Mouse (Mus musculus): ENCODE results near the gene Snd1. TPM values are rescaled to one million over a fixed set of nuclear protein-coding genes. Genes with fewer than 3 reads are reported as not detected.

The Snd1 gene
- polyA plus RNA-seq, 1 experiment from 2014 or later, result 111 TPM

GRCm38 (mm10) chr6:28979586-28979985 is 504.6 kb downstream of the Snd1 start:
- H3K4me1 ChIP-seq (ENCODE audit: control insufficient read depth, insufficient read depth, low read length), result no peaks in the 10 kb centered on the region
- H3K36me3 ChIP-seq (ENCODE audit: control insufficient read depth, insufficient read depth, low read length), result no peaks in the 10 kb centered on the region
- H3K9me3 ChIP-seq (ENCODE audit: control insufficient read depth, low read length), result no peaks in the 10 kb centered on the region
- ATAC-seq (ENCODE audit: insufficient read depth, low FRiP score, low TSS enrichment) (no peak), DNase-seq (ENCODE audit: low spot score) (no peak)
- no peak overlapping the region for H3K27ac ChIP-seq (ENCODE audit: low read depth, low read length)
- H3K4me3 ChIP-seq (ENCODE audit: low read depth, low read length), result no peak overlapping the region
- 66% methylated on average over 8 of the region's 8 CpGs for WGBS
- peaks cover 25% of the 10 kb centered on the region for H3K27me3 ChIP-seq (ENCODE audit: control insufficient read depth, insufficient read depth, low read length)
- no peak overlapping the region for H3K4me2 ChIP-seq (ENCODE audit: low read depth)
- H3K9ac ChIP-seq (ENCODE audit: low read length), result no peak overlapping the region

GRCm38 (mm10) chr6:28980219-28980618 is 505.3 kb downstream of the Snd1 start:
- DNase-seq (ENCODE audit: low spot score), result peak; percentile 51
- Histone ChIP-seq H3K4me1 (ENCODE audit: control insufficient read depth, insufficient read depth, low read length) (no peaks in the 10 kb centered on the region), H3K27me3 (ENCODE audit: control insufficient read depth, insufficient read depth, low read length) (peaks cover 25% of the 10 kb centered on the region), H3K9ac (ENCODE audit: low read length) (no peak overlapping the region; the same call in 1 of the 2 replicates), H3K9me3 (ENCODE audit: control insufficient read depth, low read length) (no peaks in the 10 kb centered on the region), H3K4me3 (ENCODE audit: low read depth, low read length) (peak overlapping the region; percentile 51), H3K27ac (ENCODE audit: low read depth, low read length) (no peak overlapping the region), H3K36me3 (ENCODE audit: control insufficient read depth, insufficient read depth, low read length) (no peaks in the 10 kb centered on the region), H3K4me2 (ENCODE audit: low read depth) (peak overlapping the region; percentile 91)
- WGBS, result 2% methylated on average over 12 of the region's 14 CpGs
- peak; percentile 40 for ATAC-seq (ENCODE audit: insufficient read depth, low FRiP score, low TSS enrichment)

GRCm38 (mm10) chr6:28980750-28981584 is 506.0 kb downstream of the Snd1 start:
- Histone ChIP-seq H3K4me3 (ENCODE audit: low read depth, low read length) (peak overlapping the region; percentile 51), H3K9me3 (ENCODE audit: control insufficient read depth, low read length) (no peaks in the 10 kb centered on the region), H3K36me3 (ENCODE audit: control insufficient read depth, insufficient read depth, low read length) (no peaks in the 10 kb centered on the region), H3K9ac (ENCODE audit: low read length) (peak overlapping the region; percentile 58), H3K27me3 (ENCODE audit: control insufficient read depth, insufficient read depth, low read length) (peaks cover 25% of the 10 kb centered on the region), H3K27ac (ENCODE audit: low read depth, low read length) (no peak overlapping the region), H3K4me2 (ENCODE audit: low read depth) (peak overlapping the region; percentile 91), H3K4me1 (ENCODE audit: control insufficient read depth, insufficient read depth, low read length) (no peaks in the 10 kb centered on the region)
- peak; percentile 80 for ATAC-seq (ENCODE audit: insufficient read depth, low FRiP score, low TSS enrichment)
- WGBS, result under 1% methylated on average over 56 of the region's 56 CpGs
- DNase-seq (ENCODE audit: low spot score), result peak; percentile 70

DNA sequence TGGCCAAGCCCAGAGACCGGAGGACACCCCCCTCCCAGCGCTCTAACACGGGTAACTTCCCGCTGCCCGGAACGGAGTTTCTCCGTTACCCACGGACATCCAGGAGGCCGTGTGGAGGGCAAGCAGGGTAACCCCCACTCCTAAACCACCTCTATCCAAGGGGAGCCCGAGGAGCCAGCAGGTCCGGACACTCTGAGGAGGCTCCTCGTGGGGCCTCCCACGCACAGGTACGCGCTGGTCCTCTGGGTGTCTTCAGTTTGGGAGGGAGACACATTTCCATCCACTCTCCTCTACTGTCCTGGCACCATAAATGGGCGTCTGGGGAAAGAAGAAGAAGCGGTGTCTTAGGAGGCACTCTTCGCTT is 506.6 kb downstream of the Snd1 start:
- H3K4me3 ChIP-seq (ENCODE audit: low read depth, low read length), result peak overlapping the region; percentile 51
- H3K27me3 ChIP-seq (ENCODE audit: control insufficient read depth, insufficient read depth, low read length), result peaks cover 25% of the 10 kb centered on the region
- no peak for DNase-seq (ENCODE audit: low spot score)
- peak overlapping the region; percentile 91 for H3K4me2 ChIP-seq (ENCODE audit: low read depth)
- H3K4me1 ChIP-seq (ENCODE audit: control insufficient read depth, insufficient read depth, low read length), result no peaks in the 10 kb centered on the region
- no peak; the same call in 1 of the 2 replicates for ATAC-seq (ENCODE audit: insufficient read depth, low FRiP score, low TSS enrichment)
- no peaks in the 10 kb centered on the region for H3K36me3 ChIP-seq (ENCODE audit: control insufficient read depth, insufficient read depth, low read length)
- H3K9ac ChIP-seq (ENCODE audit: low read length), result peak overlapping the region; percentile 58; the same call in 1 of the 2 replicates
- WGBS, result 4% methylated on average over 18 of the region's 18 CpGs
- H3K27ac ChIP-seq (ENCODE audit: low read depth, low read length), result no peak overlapping the region
- no peaks in the 10 kb centered on the region for H3K9me3 ChIP-seq (ENCODE audit: control insufficient read depth, low read length)

DNA sequence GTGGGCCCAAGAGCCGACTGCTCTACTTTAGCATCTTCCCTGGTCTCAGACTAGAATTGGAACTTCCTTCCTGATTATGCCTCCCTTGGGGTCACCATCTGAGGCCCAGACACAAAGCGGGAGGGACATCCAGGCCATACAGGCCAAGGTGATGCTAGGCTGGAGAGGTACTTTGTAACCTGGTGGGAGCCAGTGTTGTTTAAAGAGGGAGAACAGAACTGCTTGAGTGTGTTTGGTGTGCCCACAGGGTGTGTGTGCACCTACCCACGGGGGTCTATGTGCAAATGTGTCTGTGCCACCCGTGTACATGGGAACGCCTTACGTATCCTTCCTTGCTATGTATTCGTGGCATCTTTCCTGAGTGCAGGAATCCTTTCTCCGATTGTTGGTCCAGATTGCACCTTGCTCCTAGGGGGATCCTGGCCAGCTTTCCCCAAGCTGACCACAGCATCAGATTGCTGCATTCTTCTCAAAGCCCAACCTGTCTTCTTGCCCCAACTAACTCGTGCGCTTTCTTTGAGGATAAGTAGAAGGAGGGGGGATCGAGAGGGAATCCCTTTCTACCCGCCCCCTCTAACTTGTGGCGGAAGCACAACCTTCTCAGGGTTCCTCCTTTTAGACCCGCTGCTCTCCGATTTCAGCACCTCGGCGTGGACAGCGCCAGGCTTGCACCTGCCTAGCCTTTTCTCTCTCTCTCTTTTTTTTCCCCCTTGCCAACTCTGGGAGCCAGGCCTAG is 507.2 kb downstream of the Snd1 start:
- no peak for ATAC-seq (ENCODE audit: insufficient read depth, low FRiP score, low TSS enrichment)
- Histone ChIP-seq H3K36me3 (ENCODE audit: control insufficient read depth, insufficient read depth, low read length) (no peaks in the 10 kb centered on the region), H3K4me3 (ENCODE audit: low read depth, low read length) (no peak overlapping the region), H3K4me2 (ENCODE audit: low read depth) (peak overlapping the region; percentile 91; the same call in 1 of the 2 replicates), H3K4me1 (ENCODE audit: control insufficient read depth, insufficient read depth, low read length) (no peaks in the 10 kb centered on the region), H3K9ac (ENCODE audit: low read length) (no peak overlapping the region), H3K27ac (ENCODE audit: low read depth, low read length) (no peak overlapping the region), H3K27me3 (ENCODE audit: control insufficient read depth, insufficient read depth, low read length) (peaks cover 25% of the 10 kb centered on the region), H3K9me3 (ENCODE audit: control insufficient read depth, low read length) (no peaks in the 10 kb centered on the region)
- WGBS, result 12% methylated on average over 18 of the region's 18 CpGs
- DNase-seq (ENCODE audit: low spot score), result peak; percentile 76

GRCm38 (mm10) chr6:28982817-28983216 is 507.9 kb downstream of the Snd1 start:
- no peaks in the 10 kb centered on the region for H3K36me3 ChIP-seq (ENCODE audit: control insufficient read depth, insufficient read depth, low read length)
- H3K27me3 ChIP-seq (ENCODE audit: control insufficient read depth, insufficient read depth, low read length), result peaks cover 25% of the 10 kb centered on the region
- no peak overlapping the region for H3K27ac ChIP-seq (ENCODE audit: low read depth, low read length)
- DNase-seq (ENCODE audit: low spot score), result no peak
- H3K4me1 ChIP-seq (ENCODE audit: control insufficient read depth, insufficient read depth, low read length), result no peaks in the 10 kb centered on the region
- H3K4me3 ChIP-seq (ENCODE audit: low read depth, low read length), result no peak overlapping the region
- no peak overlapping the region for H3K4me2 ChIP-seq (ENCODE audit: low read depth)
- ATAC-seq (ENCODE audit: insufficient read depth, low FRiP score, low TSS enrichment), result no peak
- H3K9ac ChIP-seq (ENCODE audit: low read length), result no peak overlapping the region
- no peaks in the 10 kb centered on the region for H3K9me3 ChIP-seq (ENCODE audit: control insufficient read depth, low read length)
- whole genome bisulfite sequencing, result 82% methylated on average over 1 of the region's 1 CpGs

Other genes with a start within 250 kb of the Snd1 start
- 20.9 and 23.2 TPM in 2 replicates for gene Zfp800, start 77.1 kb upstream of the Snd1 start, polyA plus RNA-seq (2014; fragmentation: Nextera tagmentation; extraction: Ambion mirVana)
- gene Arf5, start 51.6 kb upstream of the Snd1 start, polyA plus RNA-seq (2014; fragmentation: Nextera tagmentation; extraction: Ambion mirVana), result 323 and 364 TPM in 2 replicates
- gene Fscn3, start 47.4 kb upstream of the Snd1 start, polyA plus RNA-seq (2014; fragmentation: Nextera tagmentation; extraction: Ambion mirVana), result 0.16 TPM in 1 of 2 replicates, not detected in the other
- 8.2 and 8.8 TPM in 2 replicates for gene Gcc1, start 46.7 kb upstream of the Snd1 start, polyA plus RNA-seq (2014; fragmentation: Nextera tagmentation; extraction: Ambion mirVana)
- gene Pax4, start 25.8 kb upstream of the Snd1 start, polyA plus RNA-seq (2014; fragmentation: Nextera tagmentation; extraction: Ambion mirVana), result not detected in 2 replicates

All from neural tube, embryonic 11.5 days (tissue).